Mouse (Mus musculus): Measurements from ENCODE around the gene Klhl26. TPM values are rescaled to one million over a fixed set of nuclear protein-coding genes. Genes with fewer than 3 reads are reported as not detected.

The Klhl26 gene
- polyA plus RNA-seq, 1 experiment, result 20.2 TPM

DNA sequence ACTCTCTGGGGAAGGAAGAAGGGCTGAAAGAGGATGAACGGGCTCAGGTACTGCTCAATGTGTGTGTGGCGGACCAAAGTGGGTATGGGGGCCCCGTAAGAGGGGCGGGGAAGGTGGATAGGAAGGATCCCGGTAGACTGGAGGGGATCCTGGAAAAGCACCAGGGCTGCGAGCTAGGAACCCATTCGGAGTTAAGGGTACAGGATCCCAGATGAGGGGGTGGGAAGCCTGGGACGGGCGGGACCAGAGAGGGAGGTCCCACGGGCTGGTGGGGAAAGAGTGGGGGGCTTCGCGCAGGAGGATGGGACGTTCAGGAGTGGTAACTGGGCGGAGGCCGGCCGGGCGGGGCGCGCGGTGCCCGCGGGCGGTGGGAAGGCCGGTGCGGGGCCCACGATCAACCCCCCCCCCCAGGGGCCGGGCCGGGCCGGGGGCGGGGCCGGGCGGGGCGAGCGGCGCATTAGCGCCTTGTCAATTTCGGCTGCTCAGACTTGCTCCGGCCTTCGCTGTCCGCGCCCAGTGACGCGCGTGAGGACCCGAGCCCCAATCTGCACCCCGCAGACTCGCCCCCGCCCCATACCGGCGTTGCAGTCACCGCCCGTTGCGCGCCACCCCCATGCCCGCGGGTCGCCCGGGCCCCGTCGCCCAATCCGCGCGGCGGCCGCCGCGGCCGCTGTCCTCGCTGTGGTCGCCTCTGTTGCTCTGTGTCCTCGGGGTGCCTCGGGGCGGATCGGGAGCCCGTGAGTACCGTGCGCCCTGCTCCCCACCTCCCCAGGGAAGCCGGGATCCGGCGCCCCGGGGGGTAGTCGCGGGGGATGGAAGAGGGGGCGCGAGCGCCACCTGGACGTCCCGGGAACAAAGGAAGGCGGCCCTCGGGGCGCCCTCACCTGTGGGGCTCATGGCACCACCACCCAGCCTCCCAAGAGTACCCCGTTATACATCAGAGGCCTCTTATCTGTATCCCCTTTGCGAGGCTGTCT, 16.2 kb upstream of the Klhl26 start, which contains the start of gene Crlf1:
Gene Crlf1, plus strand, starts transcription at position 495 of the 977 bp plus-strand sequence.
- peak within 1 kb of the TSS; percentile 30 for H3K4me3 ChIP-seq (ENCODE audit: insufficient read depth, low read depth, low read length)
- no peaks in the 10 kb centered on the region for H3K4me1 ChIP-seq (ENCODE audit: control insufficient read depth, insufficient read depth, low read length)
- no peak for DNase-seq
- 2% methylated on average over 83 of the region's 93 CpGs for WGBS
- no peak within 1 kb of the TSS for H3K27ac ChIP-seq (ENCODE audit: insufficient read depth, low read depth, low read length)
- no peaks in the 10 kb centered on the region for H3K36me3 ChIP-seq (ENCODE audit: control insufficient read depth, insufficient read depth, low read length)
- TF ChIP-seq POLR2A (IDR thresholded peaks at IDR 0.05; ENCODE audit: low read depth, low read length) (no peak), CTCF (conservative IDR thresholded peaks at IDR 0.05; ENCODE audit: insufficient read depth, insufficient read length, low read depth, low read length) (no peak)
- peaks cover 12% of the 10 kb centered on the region; the same call in 1 of the 2 replicates for H3K27me3 ChIP-seq (replicated peaks; ENCODE audit: control insufficient read depth, insufficient read depth, low read length)

DNA sequence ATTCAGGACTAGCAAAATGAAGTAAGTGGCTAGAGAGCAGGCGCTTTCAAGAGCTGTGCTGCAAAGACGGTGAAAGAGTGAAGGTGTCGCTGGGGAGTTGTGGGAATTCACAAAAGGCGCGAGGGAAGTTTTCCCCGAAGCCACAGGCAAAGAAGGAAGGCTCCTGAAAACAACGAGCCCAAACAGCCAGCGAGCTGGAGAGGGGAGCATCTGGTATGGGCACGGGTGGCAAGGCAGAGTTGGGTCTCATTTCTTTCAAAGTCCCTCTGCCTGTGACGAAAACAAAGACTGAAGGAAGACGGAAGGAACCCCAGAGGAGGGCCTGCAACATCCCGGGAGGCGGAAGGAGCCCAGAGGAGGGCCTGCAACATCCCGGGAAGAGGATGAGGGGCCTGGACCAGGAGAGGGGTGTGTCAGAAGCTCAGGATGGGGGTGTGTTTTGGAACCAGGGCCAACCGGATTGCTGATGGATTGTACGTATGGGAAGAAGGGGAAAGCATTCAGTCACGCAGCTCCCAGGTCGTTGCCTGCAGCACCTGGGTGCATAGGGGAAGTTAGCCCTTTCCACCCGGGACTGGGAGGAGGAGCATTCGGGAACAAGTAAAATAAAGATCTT, 14.2 kb upstream of the Klhl26 start:
- no peak for DNase-seq
- 17% methylated on average over 20 of the region's 20 CpGs for whole genome bisulfite sequencing
- no peaks in the 10 kb centered on the region for H3K4me1 ChIP-seq (ENCODE audit: control insufficient read depth, insufficient read depth, low read length)
- H3K27me3 ChIP-seq (replicated peaks; ENCODE audit: control insufficient read depth, insufficient read depth, low read length), result peaks cover 12% of the 10 kb centered on the region; the same call in 1 of the 2 replicates
- TF ChIP-seq CTCF (conservative IDR thresholded peaks at IDR 0.05; ENCODE audit: insufficient read depth, insufficient read length, low read depth, low read length) (no peak), POLR2A (IDR thresholded peaks at IDR 0.05; ENCODE audit: low read depth, low read length) (no peak)
- no peaks in the 10 kb centered on the region for H3K36me3 ChIP-seq (ENCODE audit: control insufficient read depth, insufficient read depth, low read length)
- H3K27ac ChIP-seq (ENCODE audit: insufficient read depth, low read depth, low read length), result no peak overlapping the region
- no peak overlapping the region for H3K4me3 ChIP-seq (ENCODE audit: insufficient read depth, low read depth, low read length)

DNA sequence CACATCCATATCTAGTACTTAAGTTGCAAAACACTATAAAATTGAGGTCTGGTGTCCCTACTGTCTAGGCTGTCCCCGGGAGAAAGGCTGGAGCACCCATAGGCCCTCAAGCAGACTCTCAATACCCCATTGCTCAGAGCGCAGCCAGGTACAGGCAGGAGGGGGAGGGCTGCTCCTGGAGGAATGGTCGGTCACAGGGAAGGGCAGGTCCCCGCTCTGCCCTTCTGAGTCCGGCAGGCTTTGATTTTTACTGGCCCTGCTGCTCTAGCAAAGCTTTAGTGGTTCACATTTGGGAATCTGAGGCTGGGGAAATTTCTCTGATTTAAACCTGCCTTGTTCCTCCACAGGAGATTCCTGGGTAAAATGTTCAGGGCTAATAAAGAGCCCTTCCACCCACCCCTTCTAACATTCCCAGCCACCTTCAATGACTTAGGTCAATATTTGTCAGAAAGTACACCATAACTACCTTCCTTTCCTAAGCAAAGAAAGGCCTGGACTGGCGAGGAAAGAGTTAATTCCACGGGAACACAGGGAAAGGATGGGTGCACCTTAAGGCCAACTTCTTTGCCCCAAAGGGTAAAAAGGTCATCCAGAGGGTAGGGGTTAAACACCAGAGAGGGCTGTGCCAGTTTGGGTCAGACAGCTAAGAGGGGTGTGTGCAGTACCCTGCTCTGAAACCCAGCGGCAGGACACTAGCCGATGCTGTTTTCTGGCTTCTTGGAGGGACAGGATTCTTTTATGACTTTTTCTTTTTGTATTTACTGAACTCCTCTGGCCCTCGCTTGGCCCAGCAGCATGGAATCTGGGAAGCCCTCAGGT, 13.5 kb upstream of the Klhl26 start:
- H3K27ac ChIP-seq (ENCODE audit: insufficient read depth, low read depth, low read length), result no peak overlapping the region
- 36% methylated on average over 10 of the region's 10 CpGs for WGBS
- no peak for TF ChIP-seq CTCF (conservative IDR thresholded peaks at IDR 0.05; ENCODE audit: insufficient read depth, insufficient read length, low read depth, low read length)
- TF ChIP-seq POLR2A (IDR thresholded peaks at IDR 0.05; ENCODE audit: low read depth, low read length), result no peak
- no peaks in the 10 kb centered on the region for H3K4me1 ChIP-seq (ENCODE audit: control insufficient read depth, insufficient read depth, low read length)
- H3K4me3 ChIP-seq (ENCODE audit: insufficient read depth, low read depth, low read length), result no peak overlapping the region
- no peak for DNase-seq
- H3K27me3 ChIP-seq (replicated peaks; ENCODE audit: control insufficient read depth, insufficient read depth, low read length), result peaks cover 12% of the 10 kb centered on the region; the same call in 1 of the 2 replicates
- H3K36me3 ChIP-seq (ENCODE audit: control insufficient read depth, insufficient read depth, low read length), result no peaks in the 10 kb centered on the region

DNA sequence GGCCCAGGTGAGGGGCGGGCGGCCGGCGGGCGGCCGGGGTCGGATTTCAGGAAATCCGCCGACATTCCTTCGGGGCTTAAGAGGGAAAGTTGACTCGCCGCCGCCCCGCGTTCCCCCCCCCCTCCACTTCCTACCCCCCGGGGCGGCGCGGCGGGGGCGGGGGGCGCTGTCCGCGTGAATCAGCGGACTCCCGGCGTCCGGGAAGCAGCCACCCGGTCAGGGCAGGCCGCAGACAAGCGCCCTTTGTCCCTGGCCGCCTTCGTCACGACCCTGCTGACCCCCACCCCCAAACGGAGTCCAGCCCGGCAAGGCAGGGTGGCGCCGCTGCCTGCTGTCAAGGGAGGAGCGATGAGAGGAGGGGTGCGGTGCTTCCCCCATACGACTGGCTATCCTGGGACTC, 12.8 kb upstream of the Klhl26 start:
- H3K27me3 ChIP-seq (replicated peaks; ENCODE audit: control insufficient read depth, insufficient read depth, low read length), result peaks cover 12% of the 10 kb centered on the region; the same call in 1 of the 2 replicates
- DNase-seq, result no peak
- 4% methylated on average over 36 of the region's 41 CpGs for WGBS
- H3K36me3 ChIP-seq (ENCODE audit: control insufficient read depth, insufficient read depth, low read length), result no peaks in the 10 kb centered on the region
- no peak overlapping the region for H3K27ac ChIP-seq (ENCODE audit: insufficient read depth, low read depth, low read length)
- no peak for TF ChIP-seq CTCF (conservative IDR thresholded peaks at IDR 0.05; ENCODE audit: insufficient read depth, insufficient read length, low read depth, low read length)
- H3K4me3 ChIP-seq (ENCODE audit: insufficient read depth, low read depth, low read length), result no peak overlapping the region
- H3K4me1 ChIP-seq (ENCODE audit: control insufficient read depth, insufficient read depth, low read length), result no peaks in the 10 kb centered on the region

DNA sequence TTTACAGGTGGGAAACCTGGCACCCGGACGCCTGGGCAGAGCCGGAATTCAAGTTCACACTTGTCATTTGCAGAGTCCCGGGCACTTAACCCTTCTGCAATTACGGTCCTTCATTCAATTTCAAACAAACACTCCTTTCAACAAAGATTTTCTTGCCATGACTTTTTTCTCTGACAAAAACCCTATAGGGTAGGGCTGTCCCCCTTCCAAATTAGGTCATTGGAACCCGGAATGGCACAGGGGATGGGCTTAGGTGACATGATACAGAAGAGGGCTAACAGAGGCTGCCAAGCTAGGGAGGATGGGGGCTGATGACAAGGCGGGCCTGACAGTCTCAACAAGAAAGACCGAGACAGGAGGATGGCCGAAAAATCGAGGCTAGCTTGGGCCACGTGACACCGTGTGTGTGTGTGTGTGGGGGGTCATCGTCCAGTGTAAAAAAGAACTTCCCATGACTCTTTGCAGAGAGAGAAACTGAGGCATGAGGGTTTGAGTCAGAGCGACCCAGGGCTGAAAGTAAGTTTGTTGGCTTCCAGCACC, 12.2 kb upstream of the Klhl26 start:
- Histone ChIP-seq H3K4me1 (ENCODE audit: control insufficient read depth, insufficient read depth, low read length) (no peaks in the 10 kb centered on the region), H3K4me3 (ENCODE audit: insufficient read depth, low read depth, low read length) (no peak overlapping the region), H3K27me3 (replicated peaks; ENCODE audit: control insufficient read depth, insufficient read depth, low read length) (peaks cover 12% of the 10 kb centered on the region; the same call in 1 of the 2 replicates), H3K36me3 (ENCODE audit: control insufficient read depth, insufficient read depth, low read length) (no peaks in the 10 kb centered on the region), H3K27ac (ENCODE audit: insufficient read depth, low read depth, low read length) (no peak overlapping the region)
- TF ChIP-seq POLR2A (IDR thresholded peaks at IDR 0.05; ENCODE audit: low read depth, low read length) (no peak), CTCF (conservative IDR thresholded peaks at IDR 0.05; ENCODE audit: insufficient read depth, insufficient read length, low read depth, low read length) (no peak)
- 11% methylated on average over 14 of the region's 14 CpGs for WGBS
- DNase-seq, result no peak

DNA sequence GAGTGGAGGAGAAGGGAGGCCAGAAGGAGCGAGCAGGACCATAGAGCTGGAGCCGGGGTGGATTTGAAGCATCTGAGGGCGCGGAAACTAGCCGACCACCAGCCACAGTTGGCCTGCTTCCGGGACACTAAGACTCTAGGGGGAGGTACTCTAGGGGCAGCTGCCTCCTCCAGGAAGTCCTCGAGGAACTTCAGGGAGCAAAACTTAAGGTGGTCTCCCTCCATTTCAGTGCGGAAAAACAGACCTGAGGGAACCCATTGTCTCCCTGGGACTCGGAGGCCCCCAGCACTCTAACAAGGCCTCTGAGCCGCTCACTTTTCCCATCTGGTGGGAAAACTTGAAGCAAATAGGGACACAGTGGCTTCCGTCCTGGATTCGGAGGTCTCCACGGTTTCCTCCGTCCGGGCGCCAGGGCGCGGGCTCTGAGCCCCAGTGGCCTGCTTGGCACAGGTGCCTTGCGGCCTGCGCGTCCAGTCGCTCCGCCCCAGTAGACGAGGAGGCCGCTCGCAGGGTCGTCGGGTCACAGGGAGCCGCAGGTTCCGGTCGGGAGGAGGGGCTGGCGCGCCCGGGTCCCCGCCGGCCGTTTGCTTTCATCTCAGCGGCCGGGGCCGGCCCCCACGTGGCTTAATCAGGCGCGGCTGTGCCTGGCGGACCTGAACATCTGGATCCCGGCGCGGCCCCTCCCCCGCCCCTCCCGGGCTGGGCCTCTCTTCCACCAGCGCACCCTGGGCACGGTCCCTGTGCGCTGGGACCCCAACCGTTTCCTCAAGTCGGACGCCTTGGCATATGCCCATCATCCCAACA, 11.4 kb upstream of the Klhl26 start:
- no peaks in the 10 kb centered on the region for H3K4me1 ChIP-seq (ENCODE audit: control insufficient read depth, insufficient read depth, low read length)
- WGBS, result 9% methylated on average over 55 of the region's 55 CpGs

More for the DNA sequence above, 11.4 kb upstream of the Klhl26 start:
- no peak overlapping the region for H3K27ac ChIP-seq (ENCODE audit: insufficient read depth, low read depth, low read length)
- H3K27me3 ChIP-seq (replicated peaks; ENCODE audit: control insufficient read depth, insufficient read depth, low read length), result peaks cover 9% of the 10 kb centered on the region; the same call in 1 of the 2 replicates
- H3K4me3 ChIP-seq (ENCODE audit: insufficient read depth, low read depth, low read length), result no peak overlapping the region; the same call in 1 of the 2 replicates
- DNase-seq, result peak; percentile 59
- no peak for TF ChIP-seq CTCF (conservative IDR thresholded peaks at IDR 0.05; ENCODE audit: insufficient read depth, insufficient read length, low read depth, low read length)
- no peak for TF ChIP-seq POLR2A (IDR thresholded peaks at IDR 0.05; ENCODE audit: low read depth, low read length)
- no peaks in the 10 kb centered on the region for H3K36me3 ChIP-seq (ENCODE audit: control insufficient read depth, insufficient read depth, low read length)
